Mouse (Mus musculus): ENCODE data around the gene Wdr49. TPM values are rescaled to one million over a fixed set of nuclear protein-coding genes. Genes with fewer than 3 reads are reported as not detected.

Gene Wdr49
- not detected for total RNA-seq (2021)
- long read RNA-seq, experiment 1: 0 reads
- long read RNA-seq, experiment 2: 0 reads

DNA sequence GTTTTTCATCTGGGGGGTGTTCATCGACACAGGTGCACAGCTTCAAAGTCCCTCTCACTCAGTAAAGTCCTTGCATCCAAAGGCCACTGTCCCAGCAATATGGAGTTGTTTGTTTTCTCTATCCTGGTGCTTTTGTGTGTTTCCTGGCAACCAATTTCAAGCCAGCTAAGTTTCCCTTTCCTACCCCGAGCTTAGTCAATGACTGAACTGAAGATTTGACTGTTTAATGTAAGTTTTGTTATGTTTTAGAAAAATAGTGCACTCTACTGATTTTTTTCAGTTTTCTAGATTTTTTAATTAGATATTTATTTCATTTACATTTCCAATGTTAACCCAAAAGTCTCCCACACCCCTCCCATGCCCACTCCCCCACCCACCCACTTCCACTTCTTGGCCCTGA, at the start of gene Wdr49:
Gene Wdr49 (minus strand): TSS at position 101 of the 400 bp plus-strand sequence.
- intact Hi-C loops (cut with DNase I): no loop called here
- Histone ChIP-seq H3K4me3 (no peak within 1 kb of the TSS), H3K27ac (no peak within 1 kb of the TSS)
- no peak for TF ChIP-seq CTCF (IDR thresholded peaks at IDR 0.05)
- no peak for DNase-seq

DNA sequence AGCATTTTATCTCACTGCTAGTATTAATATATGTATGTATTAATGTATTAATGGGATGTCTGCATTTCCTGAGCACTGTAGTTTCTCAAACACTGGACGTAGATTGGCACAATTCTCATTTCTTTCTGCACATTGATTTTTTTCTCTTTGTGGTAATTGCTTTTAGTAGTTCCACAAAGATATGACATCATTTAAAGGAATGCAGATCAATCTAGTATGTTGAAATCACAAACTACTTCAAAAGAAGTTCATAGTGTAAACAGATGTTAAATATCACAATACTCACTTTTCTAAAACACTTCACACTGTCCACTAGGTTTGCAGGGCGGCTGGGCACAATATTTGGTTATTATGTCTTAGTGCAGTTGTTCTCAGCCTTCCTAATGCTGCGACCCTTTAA, 49.1 kb upstream of the Wdr49 start:
- intact Hi-C loops (cut with DNase I): no loop called here
- TF ChIP-seq CTCF (IDR thresholded peaks at IDR 0.05): no peak
- no peak for DNase-seq
- peak overlapping the region; percentile 70 for H3K27ac ChIP-seq
- no peak overlapping the region; the same call in 1 of the 2 replicates for H3K4me3 ChIP-seq

DNA sequence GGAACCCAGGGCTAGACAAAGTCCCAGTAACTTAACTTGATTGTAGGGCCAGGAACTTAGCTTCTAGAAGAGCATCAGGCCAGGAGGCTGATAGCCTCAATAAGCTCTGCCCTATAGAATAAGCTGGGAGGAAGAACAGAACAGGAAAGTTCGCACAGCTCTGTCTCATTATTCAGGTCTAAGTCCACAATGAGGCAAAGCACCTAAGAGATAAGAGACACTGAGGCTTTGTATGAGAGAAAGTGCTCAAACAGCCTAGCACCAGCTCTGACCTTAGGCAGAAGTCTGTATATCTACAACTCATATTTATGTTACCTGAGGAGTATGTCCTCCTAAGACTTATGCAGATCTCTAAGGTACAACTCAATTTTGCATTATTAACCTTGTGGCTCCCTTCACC, 40.6 kb upstream of the Wdr49 start:
- no peak for DNase-seq
- no peak for TF ChIP-seq CTCF (IDR thresholded peaks at IDR 0.05)
- intact Hi-C loops (cut with DNase I): loop anchor here (5.0 kb wide), 1 partner anchor 35 kb away; the partner anchor contains the start of genes Pdcd10 and Serpini1
- Histone ChIP-seq H3K27ac (no peak overlapping the region), H3K4me3 (no peak overlapping the region)

DNA sequence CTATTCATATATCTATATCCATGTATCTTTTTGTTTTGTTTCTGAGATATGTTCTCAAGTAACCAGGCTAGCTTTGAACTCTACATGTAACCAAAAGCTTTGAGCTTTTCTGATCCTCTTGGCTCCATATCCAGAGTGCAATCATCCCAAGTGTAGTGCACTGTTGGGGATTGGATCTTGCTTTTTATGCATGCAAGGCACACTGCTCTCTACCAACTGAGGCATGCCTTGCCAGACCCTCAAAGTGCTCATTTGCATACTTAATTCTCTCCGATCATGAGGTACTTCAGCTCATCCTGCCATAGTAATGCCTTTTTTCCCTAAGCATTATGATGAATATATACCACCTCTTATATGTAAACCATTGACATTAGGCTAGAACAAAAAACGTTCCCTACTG, 39.4 kb upstream of the Wdr49 start:
- intact Hi-C loops (cut with DNase I): loop anchor here (5.0 kb wide), 1 partner anchor 36 kb away; the partner anchor contains the start of genes Pdcd10 and Serpini1
- Histone ChIP-seq H3K4me3 (no peak overlapping the region), H3K27ac (no peak overlapping the region)
- no peak for TF ChIP-seq CTCF (IDR thresholded peaks at IDR 0.05)
- no peak for DNase-seq

DNA sequence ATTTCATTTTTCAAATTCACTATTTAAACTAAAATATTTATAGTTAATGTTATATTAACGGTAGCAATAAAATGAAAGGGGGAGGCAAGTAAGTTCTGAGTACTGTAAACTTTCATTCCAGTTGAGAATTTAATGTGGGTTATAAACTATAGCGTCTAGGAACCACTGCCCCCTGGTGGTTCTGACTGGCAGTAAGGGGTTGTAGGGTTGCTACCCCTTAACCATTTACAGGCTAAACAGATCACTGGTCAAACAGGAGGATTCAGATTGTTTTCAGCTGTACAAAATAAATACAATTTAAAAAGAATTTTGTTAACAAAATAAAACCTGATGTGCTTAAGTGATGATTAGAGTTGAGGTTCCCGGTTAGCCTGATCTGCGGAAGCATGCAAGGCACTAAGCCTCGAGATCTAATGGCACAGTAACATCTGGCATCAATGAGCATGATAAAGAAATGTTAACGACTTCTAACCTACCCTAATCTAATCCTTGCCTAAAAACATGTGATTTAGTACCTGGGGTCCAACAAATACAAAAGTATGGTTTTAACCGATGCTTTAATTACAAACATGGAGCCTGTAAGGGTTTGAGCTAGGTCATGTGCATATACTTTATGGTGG, 35.8 kb upstream of the Wdr49 start:
- Histone ChIP-seq H3K4me3 (no peak overlapping the region), H3K27ac (no peak overlapping the region)
- intact Hi-C loops (cut with DNase I): loop anchor here (5.0 kb wide), 1 partner anchor 300 kb away; no protein-coding TSS in a partner anchor
- peak; percentile 83 for TF ChIP-seq CTCF (IDR thresholded peaks at IDR 0.05)
- peak; percentile 54 for DNase-seq

DNA sequence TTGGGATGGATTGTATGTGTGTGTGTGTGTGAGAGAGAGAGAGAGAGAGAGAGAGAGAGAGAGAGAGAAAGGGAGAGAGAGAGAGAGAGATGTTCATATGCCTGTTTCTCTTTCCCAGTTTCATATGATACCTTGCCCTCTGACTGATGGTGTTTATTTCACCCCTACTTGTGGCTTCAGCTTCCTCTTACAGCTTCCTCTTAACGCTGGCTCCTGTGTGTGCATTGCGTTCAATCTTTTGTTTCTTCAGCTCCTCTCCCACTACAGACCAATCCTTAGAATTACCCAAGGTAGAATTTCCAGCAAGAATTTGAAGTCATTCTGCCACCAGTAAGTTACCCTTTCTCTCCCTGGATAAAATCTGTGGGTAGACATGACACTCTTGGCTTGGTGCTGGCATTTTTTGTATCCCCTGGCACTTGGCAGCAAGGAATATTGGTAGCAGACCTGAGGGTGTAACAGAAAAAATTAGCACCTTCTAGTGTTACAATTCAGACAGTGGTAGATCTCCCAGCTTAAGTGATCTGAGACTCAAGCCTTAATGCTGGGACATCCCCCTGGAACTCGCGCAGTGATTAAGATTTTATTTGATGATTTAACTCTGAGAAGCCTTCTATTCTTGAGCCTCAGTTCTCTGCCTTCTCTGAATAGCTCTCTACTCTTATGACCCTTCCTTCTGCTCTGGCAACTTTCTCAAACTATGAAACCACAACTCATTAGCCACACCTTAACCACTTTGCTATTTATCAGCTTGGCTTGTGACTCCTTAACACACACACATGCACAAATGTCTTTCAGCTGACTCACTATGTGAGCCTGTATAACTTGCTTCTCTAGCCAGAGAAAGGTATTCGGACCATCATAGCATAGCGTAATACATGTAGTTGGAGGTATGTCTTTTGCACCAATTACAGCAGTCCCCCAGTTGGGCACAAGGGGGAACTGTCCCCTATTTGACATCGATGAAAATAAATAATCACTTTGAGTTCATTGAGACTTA, 17.3 kb upstream of the Wdr49 start:
- peak; percentile 11; the same call in 1 of the 2 replicates for TF ChIP-seq CTCF (IDR thresholded peaks at IDR 0.05)
- Histone ChIP-seq H3K27ac (no peak overlapping the region; the same call in 1 of the 2 replicates), H3K4me3 (no peak overlapping the region)
- DNase-seq: no peak
- intact Hi-C loops (cut with DNase I): no loop called here

DNA sequence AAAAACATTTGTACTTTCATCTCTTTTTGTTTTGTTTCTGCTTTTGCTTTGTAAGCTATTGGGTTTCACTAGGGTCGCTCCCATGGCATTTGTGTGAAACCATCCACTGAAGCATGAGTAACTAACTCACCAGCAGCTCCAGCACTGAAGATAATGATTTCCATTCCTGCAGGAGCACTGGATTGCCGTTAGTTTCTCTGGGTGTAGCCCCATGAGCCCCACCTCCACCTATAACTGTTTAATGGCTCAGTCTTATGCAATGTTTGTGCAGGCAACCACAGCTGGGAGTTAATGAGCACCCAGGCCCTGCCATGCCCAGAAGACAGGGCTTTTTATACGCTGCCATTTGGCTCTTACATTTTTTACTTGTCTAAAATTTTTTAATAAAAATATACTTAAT, 11.0 kb upstream of the Wdr49 start:
- no peak overlapping the region for H3K4me3 ChIP-seq
- no peak for DNase-seq
- TF ChIP-seq CTCF (IDR thresholded peaks at IDR 0.05): no peak
- H3K27ac ChIP-seq: no peak overlapping the region
- intact Hi-C loops (cut with DNase I): no loop called here

DNA sequence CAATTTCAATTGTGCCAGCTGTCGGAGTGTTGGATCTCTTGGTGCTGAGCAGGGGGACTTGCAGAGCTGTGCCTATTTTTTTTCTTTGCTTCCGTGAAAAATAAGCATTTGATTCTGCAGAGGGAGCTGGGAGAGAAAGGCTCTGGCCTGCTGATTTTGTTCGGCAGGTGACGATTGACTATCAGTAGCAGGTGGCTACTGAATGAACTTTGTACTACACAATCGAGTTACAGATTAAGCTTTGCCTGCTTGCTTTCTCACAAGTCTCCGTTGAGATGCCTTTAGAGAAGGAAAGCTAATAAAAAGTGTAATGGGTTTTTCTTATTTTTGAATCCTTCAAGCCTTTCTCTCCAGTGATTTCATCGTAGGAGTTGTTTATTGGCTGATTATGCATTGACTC, 6.8 kb downstream of the Wdr49 start:
- no peak overlapping the region for H3K4me3 ChIP-seq
- no peak for DNase-seq
- no peak for TF ChIP-seq CTCF (IDR thresholded peaks at IDR 0.05)
- H3K27ac ChIP-seq: no peak overlapping the region
- intact Hi-C loops (cut with DNase I): no loop called here

DNA sequence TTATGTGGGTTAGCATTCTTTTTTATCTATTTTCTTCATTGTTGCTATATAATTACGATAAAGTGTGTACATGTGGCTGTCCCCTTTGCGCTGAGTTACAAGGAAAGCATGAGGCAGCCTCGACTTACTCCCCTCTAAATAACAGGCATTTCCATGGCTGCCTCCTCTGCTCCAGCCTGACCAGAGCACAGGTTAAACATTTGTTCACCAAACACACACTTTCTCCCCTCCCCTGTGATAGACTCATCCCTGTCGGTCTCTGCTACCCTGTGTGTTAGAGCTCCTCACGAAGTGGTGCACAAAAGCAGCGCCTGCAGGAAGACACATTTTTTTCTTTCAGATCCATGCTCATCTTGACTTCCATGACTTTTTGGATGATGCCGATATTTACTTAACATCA, 7.3 kb downstream of the Wdr49 start:
- intact Hi-C loops (cut with DNase I): no loop called here
- DNase-seq: no peak
- Histone ChIP-seq H3K27ac (no peak overlapping the region), H3K4me3 (no peak overlapping the region)
- no peak for TF ChIP-seq CTCF (IDR thresholded peaks at IDR 0.05)

DNA sequence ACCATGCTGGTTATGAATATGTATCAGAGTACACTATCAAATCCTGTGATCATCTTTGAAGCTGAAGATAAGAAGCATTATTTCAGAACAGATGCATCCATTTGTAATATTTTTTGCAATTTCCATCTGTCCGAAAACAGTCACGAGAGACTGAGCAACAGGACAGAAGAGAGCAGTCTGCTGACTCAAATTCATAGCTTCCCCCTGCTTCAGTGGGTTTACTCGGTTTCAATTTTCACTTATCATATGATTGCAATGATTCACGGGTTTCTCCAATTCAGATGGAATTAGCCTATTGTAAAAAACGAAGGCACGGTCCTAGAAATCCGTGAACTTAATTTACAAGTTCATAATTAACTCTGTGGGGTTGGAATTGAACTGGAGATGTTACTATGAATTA, 13.8 kb downstream of the Wdr49 start:
- no peak for DNase-seq
- Histone ChIP-seq H3K27ac (no peak overlapping the region), H3K4me3 (no peak overlapping the region)
- TF ChIP-seq CTCF (IDR thresholded peaks at IDR 0.05): no peak
- intact Hi-C loops (cut with DNase I): no loop called here

DNA sequence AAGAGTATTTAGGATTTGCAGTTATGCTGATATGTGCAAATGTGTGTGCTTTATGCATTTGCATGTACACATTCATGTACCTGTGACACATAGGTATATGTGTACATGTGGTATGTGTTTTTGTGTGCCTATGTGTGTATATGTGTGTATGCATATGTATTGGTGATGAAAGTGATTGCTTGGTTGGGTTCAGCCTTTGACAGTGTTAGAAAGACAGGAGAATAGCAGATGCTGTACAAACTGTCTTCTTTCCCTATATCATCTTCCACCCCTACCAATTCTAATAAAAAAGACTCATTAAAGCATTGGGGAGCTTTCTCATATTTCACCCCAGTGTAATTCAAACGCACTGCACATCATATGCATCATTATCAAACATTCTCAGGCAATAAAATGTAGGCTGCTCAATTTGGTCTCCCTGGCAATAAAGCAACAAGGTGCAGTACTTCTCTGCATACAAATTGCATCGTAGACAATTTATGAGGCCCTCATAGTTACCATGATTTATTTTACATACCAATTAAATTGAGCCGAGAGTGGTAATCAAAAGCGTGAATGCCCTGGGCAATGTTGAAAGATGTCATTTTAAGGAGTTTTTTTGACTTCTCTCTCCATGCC, 51.3 kb downstream of the Wdr49 start:
- no peak overlapping the region for H3K27ac ChIP-seq
- DNase-seq: no peak
- intact Hi-C loops (cut with DNase I): no loop called here
- no peak for TF ChIP-seq CTCF (IDR thresholded peaks at IDR 0.05)
- H3K4me3 ChIP-seq: no peak overlapping the region

DNA sequence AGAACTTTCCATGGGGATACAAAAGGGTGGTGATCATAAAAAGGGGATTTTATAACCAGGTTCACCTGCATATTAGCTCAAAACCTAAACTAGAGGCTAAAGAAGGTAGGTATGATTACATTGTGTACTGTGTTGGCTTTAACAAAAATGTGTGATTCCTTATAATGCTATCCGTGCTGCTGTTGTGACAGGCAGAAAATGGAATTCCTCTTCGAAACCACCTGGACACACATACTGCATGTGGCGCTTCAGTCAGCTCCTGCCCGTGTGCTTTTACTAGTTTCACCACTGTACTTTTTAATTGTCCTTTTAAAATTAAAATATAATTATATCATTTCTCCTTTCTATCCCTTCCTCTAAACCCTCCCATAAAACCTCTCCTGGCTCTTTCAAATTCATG, 86.0 kb downstream of the Wdr49 start:
- Histone ChIP-seq H3K4me3 (no peak overlapping the region), H3K27ac (no peak overlapping the region)
- no peak for TF ChIP-seq CTCF (IDR thresholded peaks at IDR 0.05)
- DNase-seq: no peak
- intact Hi-C loops (cut with DNase I): no loop called here

All from gastrocnemius, adult 2 months (tissue).